Mouse (Mus musculus): ENCODE measurements around the gene Negr1. TPM values are rescaled to one million over a fixed set of nuclear protein-coding genes. Genes with fewer than 3 reads are reported as not detected.
A peak's percentile ranks its signal among the peaks of the same experiment; 100 is the strongest.

Negr1 gene
- polyA plus RNA-seq, 1 experiment from 2014 or later: 5.9 TPM

DNA sequence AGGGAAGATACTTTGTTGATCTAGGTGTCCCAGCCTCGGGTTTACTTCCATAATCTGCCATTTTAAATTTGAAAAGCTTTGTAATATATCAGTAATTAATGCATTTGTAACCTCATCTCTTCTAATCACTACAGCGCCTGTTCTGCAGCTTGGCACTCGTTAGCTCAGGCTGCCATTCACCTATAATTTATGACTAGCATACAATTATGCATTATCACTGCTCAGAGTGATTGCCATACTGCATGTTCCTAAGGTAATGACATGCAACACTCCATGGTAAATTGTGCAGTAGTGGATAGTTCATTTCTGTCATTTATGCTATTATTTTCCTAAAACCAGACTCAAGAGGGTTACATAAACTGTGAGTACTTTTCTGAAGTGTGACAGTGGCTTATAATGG is 272.3 kb downstream of the Negr1 start:
- Histone ChIP-seq H3K9ac (no peak overlapping the region), H3K4me3 (no peak overlapping the region), H3K27me3 (no peaks in the 10 kb centered on the region), H3K4me2 (replicated peaks) (no peak overlapping the region), H3K36me3 (no peaks in the 10 kb centered on the region), H3K4me1 (no peaks in the 10 kb centered on the region), H3K27ac (no peak overlapping the region), H3K9me3 (no peaks in the 10 kb centered on the region)
- WGBS: 34% methylated on average over 3 of the region's 3 CpGs
- no peak for ATAC-seq (ENCODE audit: low FRiP score, low read depth)

DNA sequence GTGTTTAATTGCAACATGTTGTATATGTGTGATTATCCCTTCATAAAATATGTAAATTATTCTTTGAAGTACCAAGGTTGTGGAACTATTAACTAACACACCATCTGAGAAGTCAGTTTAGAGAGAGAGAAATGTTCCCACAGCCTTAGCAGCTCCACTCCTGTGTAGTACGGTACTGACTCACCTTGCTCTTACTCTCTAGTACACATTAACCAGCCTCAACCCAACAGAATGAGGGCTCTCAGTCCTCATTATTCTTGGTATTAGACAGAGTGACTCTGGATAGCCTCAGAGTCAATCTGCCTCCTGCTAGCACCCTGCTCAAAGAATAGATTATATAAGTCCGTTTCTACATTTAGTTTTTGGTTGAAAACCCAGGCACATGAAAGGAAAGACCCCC is 277.0 kb downstream of the Negr1 start:
- H3K4me2 ChIP-seq (replicated peaks): no peak overlapping the region

DNA sequence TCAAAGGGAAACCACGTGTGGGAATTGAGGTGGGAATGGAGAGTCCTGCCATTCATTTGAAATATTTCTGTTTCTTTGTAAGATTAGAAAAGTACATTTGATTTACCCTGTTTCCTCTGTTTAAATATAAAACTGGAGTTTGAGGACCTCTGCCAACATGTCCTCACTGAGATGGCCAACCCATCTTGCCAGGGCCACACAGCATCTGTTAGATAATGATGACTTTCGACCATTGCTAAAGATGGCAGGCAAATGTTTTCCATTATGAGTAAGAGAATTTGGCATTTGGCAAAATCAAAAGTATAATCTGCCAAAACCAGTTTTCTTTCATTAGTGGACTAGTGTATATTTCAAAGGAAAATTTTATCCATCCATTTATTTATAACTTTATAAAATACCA is 286.8 kb downstream of the Negr1 start:
- Histone ChIP-seq H3K9me3 (no peaks in the 10 kb centered on the region), H3K4me2 (replicated peaks) (no peak overlapping the region), H3K36me3 (no peaks in the 10 kb centered on the region), H3K9ac (no peak overlapping the region), H3K4me3 (no peak overlapping the region), H3K27ac (no peak overlapping the region), H3K4me1 (no peaks in the 10 kb centered on the region), H3K27me3 (no peaks in the 10 kb centered on the region)
- 84% methylated on average over 2 of the region's 2 CpGs for WGBS
- no peak for ATAC-seq (ENCODE audit: low FRiP score, low read depth)

More for the DNA sequence above, 277.0 kb downstream of the Negr1 start:
- no peak overlapping the region for H3K4me3 ChIP-seq
- 86% methylated on average over 2 of the region's 2 CpGs for WGBS
- H3K36me3 ChIP-seq: no peaks in the 10 kb centered on the region
- no peaks in the 10 kb centered on the region for H3K9me3 ChIP-seq
- no peak overlapping the region for H3K27ac ChIP-seq
- no peaks in the 10 kb centered on the region for H3K27me3 ChIP-seq
- H3K4me1 ChIP-seq: no peaks in the 10 kb centered on the region
- no peak for ATAC-seq (ENCODE audit: low FRiP score, low read depth)
- no peak overlapping the region for H3K9ac ChIP-seq

DNA sequence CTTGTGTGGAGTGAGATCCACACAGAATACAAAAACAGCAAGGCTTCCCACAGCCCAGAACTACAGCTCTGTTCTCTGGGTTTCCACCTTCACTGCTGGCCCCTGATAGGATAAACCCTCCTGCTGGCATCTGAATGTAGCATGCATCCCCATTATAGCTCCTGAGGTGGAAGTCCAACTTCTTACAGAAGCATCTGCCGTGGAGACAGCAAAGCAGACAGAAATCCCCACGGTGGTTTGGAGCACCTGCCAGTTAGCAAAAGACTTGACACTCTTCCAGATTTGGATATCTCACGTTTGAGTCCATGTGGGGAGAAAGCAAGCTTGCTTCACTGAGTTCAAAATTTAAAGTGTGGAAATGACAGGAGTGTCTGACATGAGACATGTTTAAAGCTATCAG is 290.3 kb downstream of the Negr1 start:
- H3K9me3 ChIP-seq: no peaks in the 10 kb centered on the region
- no peaks in the 10 kb centered on the region for H3K36me3 ChIP-seq
- no peak overlapping the region for H3K27ac ChIP-seq
- ATAC-seq (ENCODE audit: low FRiP score, low read depth): no peak
- WGBS: 79% methylated on average over 3 of the region's 3 CpGs
- H3K4me1 ChIP-seq: no peaks in the 10 kb centered on the region
- no peak overlapping the region for H3K4me2 ChIP-seq (replicated peaks)
- H3K9ac ChIP-seq: no peak overlapping the region
- H3K27me3 ChIP-seq: no peaks in the 10 kb centered on the region
- H3K4me3 ChIP-seq: no peak overlapping the region

DNA sequence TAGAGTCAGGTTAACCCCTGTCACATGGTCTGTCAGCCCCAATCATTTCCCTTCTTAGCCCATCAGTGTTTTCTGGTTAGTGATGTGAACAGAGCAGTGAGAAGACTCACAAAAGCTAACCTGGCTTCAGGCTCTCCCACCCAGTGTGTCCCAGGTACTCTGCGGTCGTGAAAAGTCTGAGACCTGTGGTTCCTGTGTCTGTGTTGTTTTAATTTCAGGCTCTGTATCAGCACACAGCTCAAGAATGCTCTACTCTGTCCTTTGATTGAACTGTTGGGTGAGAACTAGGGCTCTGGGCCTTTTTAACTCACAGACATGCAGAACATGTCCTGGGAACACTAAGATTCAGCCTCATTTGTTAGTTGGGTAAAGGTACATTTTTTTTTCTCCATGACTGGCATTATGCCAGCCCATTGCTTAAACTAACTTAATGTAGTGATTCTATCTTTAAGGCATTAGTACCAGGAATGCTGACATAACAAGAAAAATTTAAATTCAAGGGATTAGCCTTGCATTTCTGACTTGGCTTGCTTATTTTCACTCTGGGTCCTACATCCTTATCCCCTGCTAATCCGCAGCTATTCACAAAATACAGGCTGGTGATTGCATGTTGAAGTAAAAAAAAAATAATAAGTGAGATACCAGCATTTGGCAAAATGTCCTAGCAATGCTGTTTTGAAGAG is 308.8 kb downstream of the Negr1 start:
- Histone ChIP-seq H3K4me2 (replicated peaks) (no peak overlapping the region), H3K27me3 (no peaks in the 10 kb centered on the region), H3K36me3 (no peaks in the 10 kb centered on the region), H3K9ac (no peak overlapping the region), H3K27ac (no peak overlapping the region), H3K9me3 (no peaks in the 10 kb centered on the region), H3K4me1 (0 out of 2 replicates have a peak, but pooled peaks cover 5% of the 10 kb centered on the region), H3K4me3 (no peak overlapping the region)
- 69% methylated on average over 3 of the region's 3 CpGs for WGBS
- 0 out of 2 replicates have a peak, but pooled peaks have one; percentile 59 for ATAC-seq (ENCODE audit: low FRiP score, low read depth)

DNA sequence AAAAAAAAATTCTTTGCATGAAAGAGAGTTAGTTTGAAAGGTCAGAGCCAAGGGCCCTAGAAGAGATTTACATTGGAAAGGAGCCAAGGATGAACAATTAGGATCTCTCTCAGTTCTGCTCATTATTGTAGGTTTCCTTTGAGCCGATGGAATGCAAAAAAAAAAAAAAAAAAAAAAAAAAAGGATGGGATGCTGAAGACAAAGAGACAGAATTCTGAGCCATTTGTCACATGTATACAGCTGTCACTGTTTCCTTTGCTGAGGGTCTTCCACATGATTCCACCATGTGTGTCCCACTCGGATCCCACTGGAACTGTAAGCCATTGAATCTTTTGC is 309.3 kb downstream of the Negr1 start:
- H3K36me3 ChIP-seq: no peaks in the 10 kb centered on the region
- ATAC-seq (ENCODE audit: low FRiP score, low read depth): no peak
- H3K27me3 ChIP-seq: no peaks in the 10 kb centered on the region
- no peak overlapping the region for H3K9ac ChIP-seq
- H3K4me1 ChIP-seq: 0 out of 2 replicates have a peak, but pooled peaks cover 5% of the 10 kb centered on the region
- H3K4me3 ChIP-seq: no peak overlapping the region
- 75% methylated on average over 2 of the region's 2 CpGs for WGBS
- no peak overlapping the region for H3K27ac ChIP-seq
- H3K9me3 ChIP-seq: no peaks in the 10 kb centered on the region
- H3K4me2 ChIP-seq (replicated peaks): no peak overlapping the region

DNA sequence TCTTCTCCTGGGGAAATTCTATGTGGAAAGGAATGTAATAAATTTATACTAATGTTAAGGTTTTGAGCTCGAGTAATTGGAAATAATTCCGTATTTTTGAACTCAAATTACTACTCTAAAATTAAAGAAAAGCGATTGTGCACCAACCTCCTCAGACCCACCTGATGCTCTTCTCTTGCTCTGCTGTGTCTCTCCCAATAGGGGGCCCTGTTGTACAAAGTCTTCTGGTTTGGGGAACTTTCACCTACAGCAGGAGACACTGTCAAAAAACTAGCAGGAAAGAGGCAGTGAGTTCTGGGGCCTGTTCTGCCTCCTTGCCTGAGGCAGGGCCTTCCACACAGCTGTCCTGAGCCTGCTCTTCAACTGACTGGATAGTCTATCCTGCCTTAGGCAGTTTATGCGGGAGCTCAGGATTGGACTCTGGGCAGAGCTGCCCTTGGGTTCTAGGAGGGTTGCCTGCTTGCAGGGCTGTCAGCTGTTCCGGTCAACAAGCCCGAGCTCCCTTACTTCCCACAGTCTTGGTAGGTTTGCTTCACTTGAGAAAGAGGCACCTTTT is 310.1 kb downstream of the Negr1 start:
- H3K9me3 ChIP-seq: no peaks in the 10 kb centered on the region
- WGBS: 80% methylated on average over 6 of the region's 6 CpGs
- ATAC-seq (ENCODE audit: low FRiP score, low read depth): no peak
- no peak overlapping the region for H3K27ac ChIP-seq
- no peak overlapping the region for H3K4me2 ChIP-seq (replicated peaks)
- H3K27me3 ChIP-seq: no peaks in the 10 kb centered on the region
- no peak overlapping the region for H3K4me3 ChIP-seq
- no peaks in the 10 kb centered on the region for H3K36me3 ChIP-seq
- H3K4me1 ChIP-seq: 0 out of 2 replicates have a peak, but pooled peaks cover 5% of the 10 kb centered on the region
- no peak overlapping the region for H3K9ac ChIP-seq

DNA sequence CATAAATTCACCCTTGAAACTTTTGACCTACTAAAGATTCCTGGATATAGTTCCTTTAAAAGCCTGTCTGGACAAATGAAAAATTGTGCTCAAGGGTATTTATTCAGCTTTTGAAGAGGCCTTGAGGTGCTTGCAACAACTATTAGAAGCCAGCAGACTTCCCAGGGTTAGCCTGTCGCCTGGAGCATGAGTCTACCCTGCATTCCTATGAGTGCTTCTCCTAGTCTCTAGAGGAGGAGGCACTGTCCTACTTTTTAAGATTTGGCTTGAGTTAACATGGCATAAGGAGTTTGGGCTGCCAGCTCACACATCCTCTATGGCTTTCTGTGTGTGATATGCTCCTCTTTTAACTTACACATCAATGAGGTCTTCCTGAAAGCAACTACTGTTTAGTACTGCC is 315.0 kb downstream of the Negr1 start:
- no peak overlapping the region for H3K9ac ChIP-seq
- H3K27me3 ChIP-seq: no peaks in the 10 kb centered on the region
- H3K27ac ChIP-seq: no peak overlapping the region
- ATAC-seq (ENCODE audit: low FRiP score, low read depth): no peak
- H3K4me3 ChIP-seq: no peak overlapping the region
- H3K36me3 ChIP-seq: no peaks in the 10 kb centered on the region
- no peaks in the 10 kb centered on the region for H3K4me1 ChIP-seq
- WGBS: 81% methylated on average over 1 of the region's 1 CpGs
- no peak overlapping the region for H3K4me2 ChIP-seq (replicated peaks)
- no peaks in the 10 kb centered on the region for H3K9me3 ChIP-seq

DNA sequence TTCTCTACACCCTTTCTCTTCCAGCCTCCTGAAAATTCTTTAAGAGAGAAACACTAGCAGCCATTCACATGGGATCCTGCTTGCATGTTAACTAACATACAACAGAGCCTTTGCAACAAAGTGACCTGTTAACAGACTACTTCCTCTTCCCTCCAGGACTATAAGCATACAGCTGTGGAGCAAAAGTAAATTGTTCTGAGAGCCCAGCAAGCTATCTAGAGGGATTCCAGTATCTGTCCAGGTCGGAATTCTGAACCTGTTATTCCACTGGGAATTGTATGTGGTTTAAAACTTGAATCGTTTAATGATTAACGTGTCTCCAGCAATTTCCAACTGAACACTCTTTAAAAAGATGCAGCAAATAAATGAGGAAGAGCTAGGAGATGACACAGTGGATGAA is 320.5 kb downstream of the Negr1 start:
- no peaks in the 10 kb centered on the region for H3K9me3 ChIP-seq
- no peak overlapping the region for H3K9ac ChIP-seq
- no peak overlapping the region for H3K4me2 ChIP-seq (replicated peaks)
- H3K36me3 ChIP-seq: no peaks in the 10 kb centered on the region
- no peak overlapping the region for H3K27ac ChIP-seq
- 72% methylated on average over 3 of the region's 3 CpGs for WGBS
- H3K27me3 ChIP-seq: no peaks in the 10 kb centered on the region
- H3K4me1 ChIP-seq: no peaks in the 10 kb centered on the region
- ATAC-seq (ENCODE audit: low FRiP score, low read depth): no peak
- H3K4me3 ChIP-seq: no peak overlapping the region

DNA sequence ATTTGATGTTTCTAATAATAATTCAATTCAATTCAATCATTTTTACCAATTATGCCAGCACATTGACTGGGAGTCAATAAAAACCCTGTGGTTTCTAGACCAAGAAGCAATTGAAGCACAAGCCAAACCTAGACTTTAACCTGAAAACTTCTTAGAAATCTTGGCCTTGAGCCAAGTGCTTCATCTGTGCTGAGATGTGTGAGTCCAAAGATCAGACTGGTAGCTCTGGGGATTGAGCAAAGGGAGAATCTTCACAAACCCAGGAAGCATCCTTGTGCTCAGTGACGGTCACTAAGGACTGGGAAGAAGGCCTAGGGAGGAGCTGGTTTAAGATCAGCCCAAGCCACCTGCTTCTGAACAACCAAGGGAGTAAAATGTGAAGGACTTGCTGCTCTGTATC is 322.3 kb downstream of the Negr1 start:
- no peak for ATAC-seq (ENCODE audit: low FRiP score, low read depth)
- Histone ChIP-seq H3K36me3 (no peaks in the 10 kb centered on the region), H3K27ac (no peak overlapping the region), H3K27me3 (no peaks in the 10 kb centered on the region), H3K9ac (no peak overlapping the region), H3K9me3 (no peaks in the 10 kb centered on the region), H3K4me3 (no peak overlapping the region), H3K4me2 (replicated peaks) (no peak overlapping the region), H3K4me1 (no peaks in the 10 kb centered on the region)
- 74% methylated on average over 1 of the region's 1 CpGs for WGBS

DNA sequence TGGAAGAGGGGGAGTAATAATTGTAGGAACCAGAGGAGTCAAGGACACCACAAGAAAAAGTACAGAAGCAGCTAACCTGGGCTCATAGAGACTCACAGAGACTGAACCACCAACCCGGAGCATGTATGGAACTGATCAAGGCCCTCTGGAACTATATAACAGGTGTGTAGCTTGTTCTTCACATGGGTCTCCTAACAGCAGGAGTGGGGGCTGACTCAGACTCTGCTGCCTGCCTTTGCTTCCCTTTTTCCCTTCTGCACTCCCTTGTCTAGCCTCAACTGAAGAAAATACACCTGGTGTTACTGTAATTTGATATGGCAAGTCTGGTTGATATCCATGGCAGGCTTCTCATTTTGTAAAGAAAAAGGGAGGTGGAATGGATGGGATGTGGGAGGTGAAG is 324.1 kb downstream of the Negr1 start:
- no peaks in the 10 kb centered on the region for H3K27me3 ChIP-seq
- H3K9ac ChIP-seq: no peak overlapping the region
- H3K4me2 ChIP-seq (replicated peaks): no peak overlapping the region
- no peak overlapping the region for H3K27ac ChIP-seq
- no peak for ATAC-seq (ENCODE audit: low FRiP score, low read depth)
- no peaks in the 10 kb centered on the region for H3K4me1 ChIP-seq
- H3K9me3 ChIP-seq: no peaks in the 10 kb centered on the region
- H3K36me3 ChIP-seq: no peaks in the 10 kb centered on the region
- 74% methylated on average over 1 of the region's 1 CpGs for WGBS
- H3K4me3 ChIP-seq: no peak overlapping the region

DNA sequence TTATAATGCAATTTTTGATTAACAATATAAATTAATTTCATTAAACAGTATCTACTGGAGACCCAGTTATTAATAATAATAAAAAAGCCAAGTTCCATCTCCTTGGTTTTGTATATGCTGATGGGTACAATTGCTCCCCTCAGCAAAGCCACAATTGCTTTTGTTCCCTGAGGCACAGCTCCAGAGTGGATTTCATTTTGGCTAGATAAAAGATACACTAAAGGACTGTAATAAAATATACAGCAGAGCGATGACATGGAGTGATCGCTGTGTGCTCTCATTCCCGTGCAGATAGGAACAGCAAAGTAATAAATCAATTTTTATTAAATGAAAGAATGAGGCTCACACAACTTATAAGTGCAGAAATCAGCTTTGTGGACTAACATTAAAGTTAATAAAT is 325.3 kb downstream of the Negr1 start:
- 76% methylated on average over 3 of the region's 3 CpGs for WGBS
- Histone ChIP-seq H3K36me3 (no peaks in the 10 kb centered on the region), H3K27me3 (no peaks in the 10 kb centered on the region), H3K4me3 (no peak overlapping the region), H3K4me2 (replicated peaks) (no peak overlapping the region), H3K9me3 (no peaks in the 10 kb centered on the region), H3K9ac (no peak overlapping the region), H3K27ac (no peak overlapping the region), H3K4me1 (no peaks in the 10 kb centered on the region)
- no peak for ATAC-seq (ENCODE audit: low FRiP score, low read depth)

DNA sequence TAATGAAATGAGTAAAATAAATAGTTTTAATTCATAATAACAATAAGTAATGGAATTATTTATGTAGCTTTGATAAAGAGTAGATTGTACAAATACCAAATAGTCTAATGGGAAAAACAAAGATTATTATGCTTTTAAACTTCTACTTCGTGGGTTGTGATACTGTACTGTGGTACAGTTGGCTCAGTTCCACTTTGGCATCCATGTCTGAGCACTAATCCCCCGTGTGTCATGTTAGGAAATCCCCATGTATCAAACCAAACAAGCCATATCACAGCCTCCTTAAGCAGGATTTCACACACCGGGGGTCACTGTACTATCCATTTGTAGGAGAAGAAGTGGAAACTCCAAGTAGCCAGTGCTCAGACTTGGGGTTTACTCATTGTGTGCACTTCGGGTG is 329.4 kb downstream of the Negr1 start:
- no peak overlapping the region for H3K4me3 ChIP-seq
- H3K27ac ChIP-seq: no peak overlapping the region
- no peak for ATAC-seq (ENCODE audit: low FRiP score, low read depth)
- no peaks in the 10 kb centered on the region for H3K9me3 ChIP-seq
- H3K36me3 ChIP-seq: no peaks in the 10 kb centered on the region
- 77% methylated on average over 4 of the region's 4 CpGs for WGBS
- no peaks in the 10 kb centered on the region for H3K4me1 ChIP-seq
- H3K9ac ChIP-seq: no peak overlapping the region
- H3K27me3 ChIP-seq: no peaks in the 10 kb centered on the region
- H3K4me2 ChIP-seq (replicated peaks): no peak overlapping the region
